19 mouse cellular contexts compared by ENCODE assay signal in the genomic region with DNA sequence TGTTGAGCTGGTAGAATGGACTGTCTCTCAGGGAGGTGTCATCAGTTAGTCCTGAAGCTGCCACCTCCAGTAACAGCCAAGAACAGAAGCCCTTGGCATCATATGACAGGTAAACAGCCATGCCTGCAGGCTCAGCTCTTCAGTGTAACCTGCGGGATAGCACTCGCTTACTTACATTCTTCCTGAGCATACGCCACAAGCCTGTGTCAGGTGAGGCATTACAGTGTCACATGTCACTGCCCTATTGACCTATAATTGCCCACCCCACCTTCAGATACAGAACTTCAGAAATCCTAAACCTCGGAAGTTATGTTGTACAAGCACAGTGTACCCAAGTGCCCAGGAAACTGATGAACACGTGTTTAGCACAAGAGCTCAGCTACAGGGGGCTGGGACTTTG.
"Had no signal": no experiment of that assay in that cellular context is flagged by ENCODE, and none has a peak within 500 bp of the region (broad histone marks: within the 10 kb centered on the region; RNA-seq: fewer than 3 reads in every experiment).

No protein-coding gene starts in this region.

- H3K9me3 ChIP-seq: megakaryocyte, embryonic 14.5 days; midbrain, embryonic 10.5 days; neural tube, embryonic 12.5 days; neural tube, embryonic 15.5 days had no signal

- H3K27ac ChIP-seq: kidney, postnatal 0 days; left cerebral cortex, adult 2 months; liver, embryonic 14.5 days; midbrain, embryonic 10.5 days; neural tube, embryonic 12.5 days; neural tube, embryonic 15.5 days; stomach, postnatal 0 days had no signal

- H3K9ac ChIP-seq: liver, embryonic 14.5 days; liver, postnatal 0 days; lung, embryonic 14.5 days; neural tube, embryonic 12.5 days; neural tube, embryonic 15.5 days had no signal

- H3K4me1 ChIP-seq: neural tube, embryonic 15.5 days had no signal

- H3K4me3 ChIP-seq: left cerebral cortex, adult 2 months; megakaryocyte, embryonic 14.5 days; midbrain, embryonic 10.5 days; neural tube, embryonic 12.5 days; neural tube, embryonic 15.5 days had no signal

- H3K36me3 ChIP-seq: midbrain, embryonic 10.5 days; neural tube, embryonic 12.5 days; neural tube, embryonic 15.5 days had no signal

- ATAC-seq: liver, postnatal 0 days; lung, postnatal 0 days had no signal

- H3K4me2 ChIP-seq: lung, embryonic 14.5 days; neural tube, embryonic 12.5 days; neural tube, embryonic 15.5 days had no signal

- DNase-seq: kidney, adult 11 months; kidney, adult 9 months; layer of hippocampus, postnatal 36 days; liver, postnatal 0 days; lung, embryonic 14.5 days; midbrain, embryonic 14.5 days; retina, postnatal 1 day; thymus, adult 2 months; thymus, postnatal 14 days; thymus, postnatal 4 days had no signal

- H3K27me3 ChIP-seq: megakaryocyte, embryonic 14.5 days; neural tube, embryonic 12.5 days; neural tube, embryonic 15.5 days had no signal
